Mouse (Mus musculus): ENCODE measurements around the gene Dgkh. TPM values are rescaled to one million over a fixed set of nuclear protein-coding genes. Genes with fewer than 3 reads are reported as not detected.
"Not testable (repeated sequence)": the region's sequence is repeated elsewhere in the genome, so short reads cannot be mapped to it uniquely, and the experiment has no call there.

The Dgkh gene
- polyA plus RNA-seq, 1 experiment from 2014 or later, result 2.6 TPM

GRCm38 (mm10) chr14:78725976-78726375, 6.6 kb downstream of the Dgkh start:
- Histone ChIP-seq H3K36me3 (ENCODE audit: control insufficient read depth, insufficient read depth, low read length) (no peaks in the 10 kb centered on the region), H3K4me2 (ENCODE audit: low read length) (peak overlapping the region; percentile 10), H3K9ac (ENCODE audit: low read depth, low read length) (no peak overlapping the region), H3K4me1 (ENCODE audit: control insufficient read depth, insufficient read depth, low read length) (peaks cover 8% of the 10 kb centered on the region; the same call in 1 of the 2 replicates), H3K27me3 (ENCODE audit: control insufficient read depth, insufficient read depth, low read depth, low read length) (peaks cover 2% of the 10 kb centered on the region; the same call in 1 of the 2 replicates), H3K4me3 (ENCODE audit: low read depth, low read length) (no peak overlapping the region), H3K27ac (ENCODE audit: low read length) (no peak overlapping the region), H3K9me3 (replicated peaks; ENCODE audit: control insufficient read depth, low read length, poor library complexity, severe bottlenecking) (no peaks in the 10 kb centered on the region)
- no peak for ATAC-seq
- 20% methylated on average over 13 of the region's 13 CpGs for WGBS

- H3K4me1 ChIP-seq (ENCODE audit: control insufficient read depth, insufficient read depth, low read length), result peaks cover 6% of the 10 kb centered on the region; the same call in 1 of the 2 replicates
- H3K27ac ChIP-seq (ENCODE audit: low read length), result no peak overlapping the region
- ATAC-seq, result 0 out of 2 replicates have a peak, but pooled peaks have one; percentile 17
- 4% methylated on average over 26 of the region's 26 CpGs for WGBS
- H3K27me3 ChIP-seq (ENCODE audit: control insufficient read depth, insufficient read depth, low read depth, low read length), result peaks cover 2% of the 10 kb centered on the region; the same call in 1 of the 2 replicates
- H3K36me3 ChIP-seq (ENCODE audit: control insufficient read depth, insufficient read depth, low read length), result no peaks in the 10 kb centered on the region
- H3K9me3 ChIP-seq (replicated peaks; ENCODE audit: control insufficient read depth, low read length, poor library complexity, severe bottlenecking), result no peaks in the 10 kb centered on the region
- peak overlapping the region; percentile 72 for H3K9ac ChIP-seq (ENCODE audit: low read depth, low read length)
- peak overlapping the region; percentile 60 for H3K4me3 ChIP-seq (ENCODE audit: low read depth, low read length)
- H3K4me2 ChIP-seq (ENCODE audit: low read length), result peak overlapping the region; percentile 97
Measured at GRCm38 (mm10) chr14:78725307-78725956, 7.1 kb downstream of the Dgkh start.

- Histone ChIP-seq H3K27ac (ENCODE audit: low read length) (no peak overlapping the region), H3K27me3 (ENCODE audit: control insufficient read depth, insufficient read depth, low read depth, low read length) (no peaks in the 10 kb centered on the region; the same call in 1 of the 2 replicates), H3K9me3 (replicated peaks; ENCODE audit: control insufficient read depth, low read length, poor library complexity, severe bottlenecking) (no peaks in the 10 kb centered on the region), H3K9ac (ENCODE audit: low read depth, low read length) (peak overlapping the region; percentile 72), H3K4me3 (ENCODE audit: low read depth, low read length) (peak overlapping the region; percentile 60), H3K4me1 (ENCODE audit: control insufficient read depth, insufficient read depth, low read length) (peaks cover 6% of the 10 kb centered on the region; the same call in 1 of the 2 replicates), H3K4me2 (ENCODE audit: low read length) (peak overlapping the region; percentile 97), H3K36me3 (ENCODE audit: control insufficient read depth, insufficient read depth, low read length) (no peaks in the 10 kb centered on the region)
- WGBS, result 2% methylated on average over 52 of the region's 52 CpGs
- peak; percentile 86 for ATAC-seq
Measured at GRCm38 (mm10) chr14:78724414-78725306, 7.9 kb downstream of the Dgkh start.

GRCm38 (mm10) chr14:78723655-78724054, 8.9 kb downstream of the Dgkh start:
- not testable (repeated sequence) for H3K4me1 ChIP-seq (ENCODE audit: control insufficient read depth, insufficient read depth, low read length); H3K27ac ChIP-seq (ENCODE audit: low read length); H3K27me3 ChIP-seq (ENCODE audit: control insufficient read depth, insufficient read depth, low read depth, low read length); H3K36me3 ChIP-seq (ENCODE audit: control insufficient read depth, insufficient read depth, low read length); ATAC-seq; H3K4me2 ChIP-seq (ENCODE audit: low read length); H3K9ac ChIP-seq (ENCODE audit: low read depth, low read length); H3K4me3 ChIP-seq (ENCODE audit: low read depth, low read length); H3K9me3 ChIP-seq (replicated peaks; ENCODE audit: control insufficient read depth, low read length, poor library complexity, severe bottlenecking)
- 91% methylated on average over 4 of the region's 4 CpGs for WGBS

- Histone ChIP-seq H3K4me3 (ENCODE audit: low read depth, low read length) (no peak overlapping the region), H3K9ac (ENCODE audit: low read depth, low read length) (no peak overlapping the region), H3K4me1 (ENCODE audit: control insufficient read depth, insufficient read depth, low read length) (peaks cover 6% of the 10 kb centered on the region; the same call in 1 of the 2 replicates), H3K4me2 (ENCODE audit: low read length) (no peak overlapping the region), H3K9me3 (replicated peaks; ENCODE audit: control insufficient read depth, low read length, poor library complexity, severe bottlenecking) (no peaks in the 10 kb centered on the region), H3K27me3 (ENCODE audit: control insufficient read depth, insufficient read depth, low read depth, low read length) (no peaks in the 10 kb centered on the region; the same call in 1 of the 2 replicates), H3K36me3 (ENCODE audit: control insufficient read depth, insufficient read depth, low read length) (no peaks in the 10 kb centered on the region), H3K27ac (ENCODE audit: low read length) (no peak overlapping the region)
- no peak for ATAC-seq
- WGBS, result 65% methylated on average over 5 of the region's 5 CpGs
Measured at GRCm38 (mm10) chr14:78722031-78722430, 10.5 kb downstream of the Dgkh start.

- Histone ChIP-seq H3K27me3 (ENCODE audit: control insufficient read depth, insufficient read depth, low read depth, low read length) (no peaks in the 10 kb centered on the region), H3K27ac (ENCODE audit: low read length) (no peak overlapping the region), H3K9ac (ENCODE audit: low read depth, low read length) (no peak overlapping the region), H3K4me3 (ENCODE audit: low read depth, low read length) (no peak overlapping the region), H3K4me2 (ENCODE audit: low read length) (no peak overlapping the region), H3K9me3 (replicated peaks; ENCODE audit: control insufficient read depth, low read length, poor library complexity, severe bottlenecking) (no peaks in the 10 kb centered on the region), H3K4me1 (ENCODE audit: control insufficient read depth, insufficient read depth, low read length) (no peaks in the 10 kb centered on the region), H3K36me3 (ENCODE audit: control insufficient read depth, insufficient read depth, low read length) (no peaks in the 10 kb centered on the region)
- WGBS, result 95% methylated on average over 7 of the region's 7 CpGs
- no peak for ATAC-seq
Measured at GRCm38 (mm10) chr14:78716035-78716434, 16.5 kb downstream of the Dgkh start.

GRCm38 (mm10) chr14:78712565-78713148, 19.9 kb downstream of the Dgkh start:
- Histone ChIP-seq H3K4me2 (ENCODE audit: low read length) (no peak overlapping the region), H3K9ac (ENCODE audit: low read depth, low read length) (no peak overlapping the region), H3K4me1 (ENCODE audit: control insufficient read depth, insufficient read depth, low read length) (no peaks in the 10 kb centered on the region), H3K36me3 (ENCODE audit: control insufficient read depth, insufficient read depth, low read length) (no peaks in the 10 kb centered on the region), H3K9me3 (replicated peaks; ENCODE audit: control insufficient read depth, low read length, poor library complexity, severe bottlenecking) (no peaks in the 10 kb centered on the region), H3K4me3 (ENCODE audit: low read depth, low read length) (no peak overlapping the region), H3K27me3 (ENCODE audit: control insufficient read depth, insufficient read depth, low read depth, low read length) (no peaks in the 10 kb centered on the region), H3K27ac (ENCODE audit: low read length) (no peak overlapping the region)
- WGBS, result 55% methylated on average over 20 of the region's 20 CpGs
- no peak for ATAC-seq

- no peaks in the 10 kb centered on the region for H3K4me1 ChIP-seq (ENCODE audit: control insufficient read depth, insufficient read depth, low read length)
- no peak for ATAC-seq
- 85% methylated on average over 4 of the region's 4 CpGs for WGBS
Measured at GRCm38 (mm10) chr14:78710647-78711046, 21.9 kb downstream of the Dgkh start.

More at GRCm38 (mm10) chr14:78710647-78711046, 21.9 kb downstream of the Dgkh start:
- no peaks in the 10 kb centered on the region for H3K36me3 ChIP-seq (ENCODE audit: control insufficient read depth, insufficient read depth, low read length)
- H3K27ac ChIP-seq (ENCODE audit: low read length), result no peak overlapping the region
- H3K4me3 ChIP-seq (ENCODE audit: low read depth, low read length), result no peak overlapping the region
- H3K9me3 ChIP-seq (replicated peaks; ENCODE audit: control insufficient read depth, low read length, poor library complexity, severe bottlenecking), result no peaks in the 10 kb centered on the region
- no peak overlapping the region for H3K9ac ChIP-seq (ENCODE audit: low read depth, low read length)
- H3K27me3 ChIP-seq (ENCODE audit: control insufficient read depth, insufficient read depth, low read depth, low read length), result no peaks in the 10 kb centered on the region
- no peak overlapping the region for H3K4me2 ChIP-seq (ENCODE audit: low read length)
